Mouse (Mus musculus): ENCODE measurements at regions not wholly inside any gene's neighbourhood (a gene's known extent, or its start where the extent isn't known, plus 50 kb on each side); places are given as distances from the start of the nearest gene placed in this dataset.
"Not testable (repeated sequence)": the region's sequence is repeated elsewhere in the genome, so short reads cannot be mapped to it uniquely, and the experiment has no call there.

- no peaks in the 10 kb centered on the region for H3K4me1 ChIP-seq (ENCODE audit: control insufficient read depth, insufficient read depth, low read length)
- DNase-seq, result no peak
- H3K4me3 ChIP-seq (replicated peaks; ENCODE audit: insufficient read depth, low read depth, low read length), result no peak overlapping the region
- 81% methylated on average over 2 of the region's 2 CpGs for WGBS
- TF ChIP-seq POLR2A (IDR thresholded peaks at IDR 0.05; ENCODE audit: borderline replicate concordance, insufficient read depth, low read length), result no peak
- TF ChIP-seq CTCF (IDR thresholded peaks at IDR 0.05; ENCODE audit: borderline replicate concordance, insufficient read depth, low read depth, low read length), result no peak
- no peak overlapping the region for H3K27ac ChIP-seq (ENCODE audit: insufficient read depth, low read length)
- H3K27me3 ChIP-seq (ENCODE audit: control insufficient read depth, insufficient read depth, low read length), result no peaks in the 10 kb centered on the region
Observed at GRCm38 (mm10) chr5:45382804-45383203, 67.2 kb downstream of the Qdpr start.

GRCm38 (mm10) chr5:45378486-45378885 is 71.5 kb downstream of the Qdpr start:
- H3K4me3 ChIP-seq (replicated peaks; ENCODE audit: insufficient read depth, low read depth, low read length), result no peak overlapping the region
- H3K27ac ChIP-seq (ENCODE audit: insufficient read depth, low read length), result no peak overlapping the region
- 10% methylated on average over 2 of the region's 2 CpGs for WGBS
- H3K27me3 ChIP-seq (ENCODE audit: control insufficient read depth, insufficient read depth, low read length), result no peaks in the 10 kb centered on the region
- TF ChIP-seq CTCF (IDR thresholded peaks at IDR 0.05; ENCODE audit: borderline replicate concordance, insufficient read depth, low read depth, low read length) (no peak), POLR2A (IDR thresholded peaks at IDR 0.05; ENCODE audit: borderline replicate concordance, insufficient read depth, low read length) (no peak)
- DNase-seq, result no peak
- no peaks in the 10 kb centered on the region for H3K4me1 ChIP-seq (ENCODE audit: control insufficient read depth, insufficient read depth, low read length)

GRCm38 (mm10) chr5:45373069-45373468 is 77.0 kb downstream of the Qdpr start:
- H3K27ac ChIP-seq (ENCODE audit: insufficient read depth, low read length), result no peak overlapping the region
- H3K4me1 ChIP-seq (ENCODE audit: control insufficient read depth, insufficient read depth, low read length), result no peaks in the 10 kb centered on the region
- H3K27me3 ChIP-seq (ENCODE audit: control insufficient read depth, insufficient read depth, low read length), result no peaks in the 10 kb centered on the region
- 74% methylated on average over 2 of the region's 2 CpGs for WGBS
- no peak for DNase-seq
- no peak for TF ChIP-seq CTCF (IDR thresholded peaks at IDR 0.05; ENCODE audit: borderline replicate concordance, insufficient read depth, low read depth, low read length)
- no peak for TF ChIP-seq POLR2A (IDR thresholded peaks at IDR 0.05; ENCODE audit: borderline replicate concordance, insufficient read depth, low read length)
- H3K4me3 ChIP-seq (replicated peaks; ENCODE audit: insufficient read depth, low read depth, low read length), result no peak overlapping the region

- Histone ChIP-seq H3K27ac (ENCODE audit: insufficient read depth, low read length) (no peak overlapping the region), H3K4me1 (ENCODE audit: control insufficient read depth, insufficient read depth, low read length) (no peaks in the 10 kb centered on the region), H3K27me3 (ENCODE audit: control insufficient read depth, insufficient read depth, low read length) (no peaks in the 10 kb centered on the region), H3K4me3 (replicated peaks; ENCODE audit: insufficient read depth, low read depth, low read length) (no peak overlapping the region)
- no peak for TF ChIP-seq CTCF (IDR thresholded peaks at IDR 0.05; ENCODE audit: borderline replicate concordance, insufficient read depth, low read depth, low read length)
- TF ChIP-seq POLR2A (IDR thresholded peaks at IDR 0.05; ENCODE audit: borderline replicate concordance, insufficient read depth, low read length), result no peak
- WGBS, result 76% methylated on average over 6 of the region's 6 CpGs
- no peak for DNase-seq
Observed at GRCm38 (mm10) chr5:45368451-45368850, 81.6 kb downstream of the Qdpr start.

- H3K27me3 ChIP-seq (ENCODE audit: control insufficient read depth, insufficient read depth, low read length), result no peaks in the 10 kb centered on the region
- no peak for TF ChIP-seq POLR2A (IDR thresholded peaks at IDR 0.05; ENCODE audit: borderline replicate concordance, insufficient read depth, low read length)
- no peak for TF ChIP-seq CTCF (IDR thresholded peaks at IDR 0.05; ENCODE audit: borderline replicate concordance, insufficient read depth, low read depth, low read length)
- no peak overlapping the region for H3K4me3 ChIP-seq (replicated peaks; ENCODE audit: insufficient read depth, low read depth, low read length)
- H3K27ac ChIP-seq (ENCODE audit: insufficient read depth, low read length), result no peak overlapping the region
- DNase-seq, result no peak
- no peaks in the 10 kb centered on the region for H3K4me1 ChIP-seq (ENCODE audit: control insufficient read depth, insufficient read depth, low read length)
Observed at GRCm38 (mm10) chr5:45360189-45360588, 89.8 kb downstream of the Qdpr start.

- WGBS, result 75% methylated on average over 3 of the region's 3 CpGs
- Histone ChIP-seq H3K4me1 (ENCODE audit: control insufficient read depth, insufficient read depth, low read length) (no peaks in the 10 kb centered on the region), H3K27ac (ENCODE audit: insufficient read depth, low read length) (no peak overlapping the region), H3K4me3 (replicated peaks; ENCODE audit: insufficient read depth, low read depth, low read length) (no peak overlapping the region), H3K27me3 (ENCODE audit: control insufficient read depth, insufficient read depth, low read length) (no peaks in the 10 kb centered on the region)
- DNase-seq, result no peak
- TF ChIP-seq CTCF (IDR thresholded peaks at IDR 0.05; ENCODE audit: borderline replicate concordance, insufficient read depth, low read depth, low read length), result no peak
- TF ChIP-seq POLR2A (IDR thresholded peaks at IDR 0.05; ENCODE audit: borderline replicate concordance, insufficient read depth, low read length), result no peak
Observed at GRCm38 (mm10) chr5:45340411-45340810, 109.6 kb downstream of the Qdpr start.

GRCm38 (mm10) chr5:45336801-45337200 is 113.2 kb downstream of the Qdpr start:
- Histone ChIP-seq H3K27me3 (ENCODE audit: control insufficient read depth, insufficient read depth, low read length) (no peaks in the 10 kb centered on the region), H3K4me1 (ENCODE audit: control insufficient read depth, insufficient read depth, low read length) (no peaks in the 10 kb centered on the region), H3K4me3 (replicated peaks; ENCODE audit: insufficient read depth, low read depth, low read length) (no peak overlapping the region), H3K27ac (ENCODE audit: insufficient read depth, low read length) (no peak overlapping the region)
- WGBS, result 65% methylated on average over 2 of the region's 2 CpGs
- DNase-seq, result no peak
- TF ChIP-seq POLR2A (IDR thresholded peaks at IDR 0.05; ENCODE audit: borderline replicate concordance, insufficient read depth, low read length), result no peak

- not testable (repeated sequence) for H3K4me3 ChIP-seq (replicated peaks; ENCODE audit: insufficient read depth, low read depth, low read length); H3K27ac ChIP-seq (ENCODE audit: insufficient read depth, low read length); H3K4me1 ChIP-seq (ENCODE audit: control insufficient read depth, insufficient read depth, low read length); H3K27me3 ChIP-seq (ENCODE audit: control insufficient read depth, insufficient read depth, low read length); DNase-seq
- WGBS, result 67% methylated on average over 2 of the region's 2 CpGs
Observed at GRCm38 (mm10) chr5:45324468-45324867, 125.6 kb downstream of the Qdpr start.

GRCm38 (mm10) chr5:45323500-45323899 is 126.5 kb downstream of the Qdpr start:
- DNase-seq, result no peak
- no peaks in the 10 kb centered on the region for H3K4me1 ChIP-seq (ENCODE audit: control insufficient read depth, insufficient read depth, low read length)
- WGBS, result 20% methylated on average over 4 of the region's 4 CpGs
- H3K27me3 ChIP-seq (ENCODE audit: control insufficient read depth, insufficient read depth, low read length), result no peaks in the 10 kb centered on the region
- H3K4me3 ChIP-seq (replicated peaks; ENCODE audit: insufficient read depth, low read depth, low read length), result no peak overlapping the region
- TF ChIP-seq POLR2A (IDR thresholded peaks at IDR 0.05; ENCODE audit: borderline replicate concordance, insufficient read depth, low read length), result no peak
- TF ChIP-seq CTCF (IDR thresholded peaks at IDR 0.05; ENCODE audit: borderline replicate concordance, insufficient read depth, low read depth, low read length), result no peak
- H3K27ac ChIP-seq (ENCODE audit: insufficient read depth, low read length), result no peak overlapping the region
